Mouse (Mus musculus) spleen, postnatal 14 days (tissue): ENCODE measurements around the gene Serinc1.
"Not testable (repeated sequence)": the region's sequence is repeated elsewhere in the genome, so short reads cannot be mapped to it uniquely, and the experiment has no call there.

Source experiments
- DNase-seq, 2 experiments: peaks; one replicate each; pipeline ENCODE4 v3.0.0; 2021 to 2022; ENCODE audit warnings: low spot score in 2 of 2

Serinc1 gene

GRCm38 (mm10) chr10:57532218-57533101 lies at the start of gene Serinc1:
Gene Serinc1 (minus strand): TSS chr10:57532530.
- peak; percentile 81 to 89 for DNase-seq

- DNase-seq, result no peak
Measured at GRCm38 (mm10) chr10:57576721-57577120, 44.4 kb upstream of the Serinc1 start.

- DNase-seq, result no peak
Measured at GRCm38 (mm10) chr10:57572130-57572529, 39.8 kb upstream of the Serinc1 start.

GRCm38 (mm10) chr10:57571211-57571730 lies 38.9 kb upstream of the Serinc1 start:
- peak; percentile 44 to 69 for DNase-seq

GRCm38 (mm10) chr10:57569023-57569931 lies 36.9 kb upstream of the Serinc1 start:
- DNase-seq, result no peak

- no peak for DNase-seq
Measured at GRCm38 (mm10) chr10:57566221-57566620, 33.9 kb upstream of the Serinc1 start.

GRCm38 (mm10) chr10:57557597-57557996 lies 25.3 kb upstream of the Serinc1 start:
- DNase-seq, result no peak

- no peak for DNase-seq
Measured at GRCm38 (mm10) chr10:57553719-57554118, 21.4 kb upstream of the Serinc1 start.

- no peak for DNase-seq
Measured at GRCm38 (mm10) chr10:57549631-57550030, 17.3 kb upstream of the Serinc1 start.

- not testable (repeated sequence) for DNase-seq
Measured at GRCm38 (mm10) chr10:57543890-57544289, 11.6 kb upstream of the Serinc1 start.

- DNase-seq, result no peak
Measured at GRCm38 (mm10) chr10:57531616-57532217, 613 bp downstream of the Serinc1 start.

- no peak for DNase-seq
Measured at GRCm38 (mm10) chr10:57531076-57531475, 1.3 kb downstream of the Serinc1 start.

GRCm38 (mm10) chr10:57526469-57526868 lies 5.9 kb downstream of the Serinc1 start:
- DNase-seq, result no peak

- DNase-seq, result no peak
Measured at GRCm38 (mm10) chr10:57515278-57515677, 17.1 kb downstream of the Serinc1 start.

GRCm38 (mm10) chr10:57514616-57515015 lies 17.7 kb downstream of the Serinc1 start:
- no peak for DNase-seq

- no peak for DNase-seq
Measured at GRCm38 (mm10) chr10:57499414-57500156, 32.7 kb downstream of the Serinc1 start.

GRCm38 (mm10) chr10:57492050-57492449 lies 40.3 kb downstream of the Serinc1 start:
- no peak for DNase-seq

- no peak for DNase-seq
Measured at GRCm38 (mm10) chr10:57488591-57488990, 43.7 kb downstream of the Serinc1 start.

- DNase-seq, result no peak
Measured at GRCm38 (mm10) chr10:57487201-57487600, 45.1 kb downstream of the Serinc1 start.

GRCm38 (mm10) chr10:57486542-57487071 lies 45.7 kb downstream of the Serinc1 start:
- no peak for DNase-seq
